Mouse (Mus musculus): ENCODE data around the gene Snip1.

Gene Snip1

GRCm38 (mm10) chr4:125066490-125067370 is at the start of gene Snip1:
Snip1 (plus strand) TSS chr4:125066672.
- DNase-seq = peak; percentile 92

- DNase-seq = no peak
Measured at GRCm38 (mm10) chr4:125017431-125017830, 49.0 kb upstream of the Snip1 start.

- DNase-seq = no peak
Measured at GRCm38 (mm10) chr4:125020780-125021538, 45.5 kb upstream of the Snip1 start.

- DNase-seq = peak; percentile 87
Measured at GRCm38 (mm10) chr4:125029891-125030614, 36.4 kb upstream of the Snip1 start.

- no peak for DNase-seq
Measured at GRCm38 (mm10) chr4:125034341-125034740, 32.1 kb upstream of the Snip1 start.

- DNase-seq = no peak
Measured at GRCm38 (mm10) chr4:125044454-125044853, 22.0 kb upstream of the Snip1 start.

GRCm38 (mm10) chr4:125055385-125055784 is 11.1 kb upstream of the Snip1 start:
- no peak for DNase-seq

- no peak for DNase-seq
Measured at GRCm38 (mm10) chr4:125056476-125056875, 10.0 kb upstream of the Snip1 start.

- no peak for DNase-seq
Measured at GRCm38 (mm10) chr4:125057273-125057672, 9.2 kb upstream of the Snip1 start.

GRCm38 (mm10) chr4:125058033-125058432 is 8.4 kb upstream of the Snip1 start:
- DNase-seq = no peak

- DNase-seq = peak; percentile 17
Measured at GRCm38 (mm10) chr4:125059025-125059424, 7.4 kb upstream of the Snip1 start.

GRCm38 (mm10) chr4:125063829-125064228 is 2.6 kb upstream of the Snip1 start:
- DNase-seq = no peak

GRCm38 (mm10) chr4:125065517-125066307 is 760 bp upstream of the Snip1 start, which contains the start of gene Dnali1:
Dnali1 (minus strand) TSS chr4:125065703.
- peak; percentile 40 for DNase-seq

GRCm38 (mm10) chr4:125077700-125078099 is 11.2 kb downstream of the Snip1 start:
- no peak for DNase-seq

GRCm38 (mm10) chr4:125078698-125079097 is 12.2 kb downstream of the Snip1 start:
- no peak for DNase-seq

- DNase-seq = peak; percentile 92
Measured at GRCm38 (mm10) chr4:125084403-125085345, 18.2 kb downstream of the Snip1 start, which contains the start of gene Meaf6. Meaf6 (plus strand) TSS chr4:125085134.

- DNase-seq = peak; percentile 67
Measured at GRCm38 (mm10) chr4:125085346-125085841, 18.9 kb downstream of the Snip1 start.

GRCm38 (mm10) chr4:125093031-125093430 is 26.6 kb downstream of the Snip1 start:
- DNase-seq = no peak

GRCm38 (mm10) chr4:125096066-125096465 is 29.6 kb downstream of the Snip1 start:
- no peak for DNase-seq

GRCm38 (mm10) chr4:125097412-125097811 is 30.9 kb downstream of the Snip1 start:
- DNase-seq = no peak

GRCm38 (mm10) chr4:125099458-125099857 is 33.0 kb downstream of the Snip1 start:
- peak; percentile 81 for DNase-seq

Data from cerebellum, adult 8-10 months (tissue).